Mouse (Mus musculus) forebrain, embryonic 10.5 days (tissue): ENCODE measurements around the gene Ttyh1. TPM values are rescaled to one million over a fixed set of nuclear protein-coding genes. Genes with fewer than 3 reads are reported as not detected.
"Not testable (repeated sequence)": the region's sequence is repeated elsewhere in the genome, so short reads cannot be mapped to it uniquely, and the experiment has no call there.

ENCODE experiments used
- DNase-seq: peaks from one replicate; pipeline ENCODE4 v3.0.0-alpha.2; 2017; ENCODE audit warnings: low spot score; ENCODE audit errors: extremely low spot score
- H3K27ac ChIP-seq: fragments of 300-500 bp; sonication (generic); 2 replicates; pipeline ENCODE4 v1.5.1; 2016; ENCODE audit warnings: mild to moderate bottlenecking
- H3K27me3 ChIP-seq: fragments of 300-500 bp; sonication (generic); 2 replicates; pipeline ENCODE4 v1.6.1; 2016; ENCODE audit warnings: mild to moderate bottlenecking; ENCODE audit not compliant: poor library complexity, severe bottlenecking
- H3K36me3 ChIP-seq: fragments of 300-500 bp; sonication (generic); replicated peaks from 2 replicates; pipeline ENCODE4 v1.6.1; 2016; ENCODE audit warnings: mild to moderate bottlenecking, moderate library complexity
- H3K4me1 ChIP-seq: fragments of 300-500 bp; sonication (generic); 2 replicates; pipeline ENCODE4 v1.6.1; 2016
- H3K4me3 ChIP-seq: fragments of 300-500 bp; sonication (generic); 2 replicates; pipeline ENCODE4 v1.5.1; 2016; ENCODE audit warnings: mild to moderate bottlenecking, moderate library complexity
- H3K9me3 ChIP-seq: fragments of 300-500 bp; sonication (generic); 2 replicates; pipeline ENCODE4 v1.6.1; 2016; ENCODE audit warnings: mild to moderate bottlenecking, moderate library complexity
- WGBS: fragments of 180-500 bp; shearing (Covaris S2); methylation state at CpG from one replicate; pipeline ENCODE4 v1.1.7; 2016; 5-methylcytosine and 5-hydroxymethylcytosine counted together
- polyA plus RNA-seq: library from polyadenylated mRNA; unstranded; fragments of >200 nt; fragmentation: Nextera tagmentation; extraction: Ambion mirVana; gene quantifications from 2 replicates; pipeline ENCODE4 v1.2.1, GENCODE M21; 2016

Gene Ttyh1
- polyA plus RNA-seq, 1 experiment from 2014 or later, result 33.0 TPM

DNA sequence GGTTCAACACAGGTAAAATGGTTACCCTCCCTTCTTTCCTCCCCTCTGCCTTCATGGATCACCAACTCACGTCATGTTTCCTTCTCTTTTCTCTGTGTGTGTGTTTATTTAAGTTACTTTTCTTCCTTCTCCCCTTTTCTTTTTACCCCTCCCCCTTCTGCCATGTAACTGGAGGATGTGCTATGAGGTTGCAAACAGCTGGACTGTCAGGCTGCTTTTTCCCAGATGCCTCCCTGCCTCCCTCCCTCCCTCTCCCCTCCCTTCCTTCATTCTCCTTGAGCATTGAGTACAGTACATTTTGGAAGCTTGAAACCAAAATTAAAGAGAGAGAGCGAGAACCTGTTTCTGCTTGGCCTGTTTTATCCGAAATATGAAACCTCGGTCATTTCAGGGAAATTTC is 28.6 kb downstream of the Ttyh1 start:
- Histone ChIP-seq H3K27me3 (peaks cover 30% of the 10 kb centered on the region), H3K9me3 (0 out of 2 replicates have a peak, but pooled peaks cover 3% of the 10 kb centered on the region), H3K36me3 (peaks cover 57% of the 10 kb centered on the region), H3K27ac (no peak overlapping the region), H3K4me1 (peaks cover 33% of the 10 kb centered on the region), H3K4me3 (peak overlapping the region; percentile 75; the same call in 1 of the 2 replicates)
- DNase-seq, result no peak
- WGBS, result 93% methylated on average over 4 of the region's 4 CpGs

- H3K27me3 ChIP-seq, result peaks cover 30% of the 10 kb centered on the region
- peaks cover 50% of the 10 kb centered on the region for H3K36me3 ChIP-seq
- no peak for DNase-seq
- WGBS, result 29% methylated on average over 18 of the region's 18 CpGs
- H3K4me1 ChIP-seq, result peaks cover 33% of the 10 kb centered on the region
- H3K27ac ChIP-seq, result peak overlapping the region; percentile 84
- 0 out of 2 replicates have a peak, but pooled peaks cover 3% of the 10 kb centered on the region for H3K9me3 ChIP-seq
- H3K4me3 ChIP-seq, result peak overlapping the region; percentile 75
These were observed 29.4 kb downstream of the Ttyh1 start for GRCm38 (mm10) chr7:4148341-4149208.

GRCm38 (mm10) chr7:4149209-4150054 is 30.2 kb downstream of the Ttyh1 start:
- peak overlapping the region; percentile 84 for H3K27ac ChIP-seq
- 0 out of 2 replicates have a peak, but pooled peaks cover 3% of the 10 kb centered on the region for H3K9me3 ChIP-seq
- WGBS, result 1% methylated on average over 64 of the region's 64 CpGs
- H3K36me3 ChIP-seq, result peaks cover 41% of the 10 kb centered on the region
- H3K4me3 ChIP-seq, result peak overlapping the region; percentile 75
- peaks cover 33% of the 10 kb centered on the region for H3K4me1 ChIP-seq
- peak; percentile 60 for DNase-seq
- H3K27me3 ChIP-seq, result peaks cover 30% of the 10 kb centered on the region

DNA sequence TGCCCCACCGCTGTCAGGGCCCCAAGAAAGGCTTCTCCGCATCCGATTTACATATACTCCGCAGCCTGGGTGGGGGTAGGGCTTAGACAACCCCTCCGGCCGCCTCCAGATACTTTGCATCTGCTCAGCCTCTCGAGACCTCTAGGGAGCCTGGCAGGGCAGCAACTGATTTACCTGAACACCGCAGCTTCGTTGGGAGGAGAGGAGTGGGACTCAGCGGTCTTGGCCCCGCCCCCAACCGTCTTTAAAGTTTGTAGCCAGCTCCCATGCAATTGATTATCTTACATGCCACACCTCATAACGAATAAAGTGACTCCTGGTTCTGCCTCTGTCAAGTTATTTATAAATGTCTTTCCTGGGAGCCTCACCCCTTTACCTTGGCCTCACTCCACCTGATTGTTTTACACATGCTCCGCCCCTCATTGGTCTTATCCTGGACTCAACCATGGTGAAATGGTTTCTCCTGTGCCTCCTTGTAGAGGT is 30.9 kb downstream of the Ttyh1 start, which contains the start of gene Leng9:
Gene Leng9, minus strand, starts transcription at position 316 of the 483 bp plus-strand sequence.
- Histone ChIP-seq H3K36me3 (peaks cover 35% of the 10 kb centered on the region), H3K27ac (peak within 1 kb of the TSS; percentile 84), H3K4me3 (peak within 1 kb of the TSS; percentile 75), H3K4me1 (peaks cover 35% of the 10 kb centered on the region), H3K9me3 (0 out of 2 replicates have a peak, but pooled peaks cover 3% of the 10 kb centered on the region), H3K27me3 (peaks cover 30% of the 10 kb centered on the region)
- peak; percentile 34 for DNase-seq
- WGBS, result 2% methylated on average over 14 of the region's 14 CpGs

- Histone ChIP-seq H3K27me3 (peaks cover 30% of the 10 kb centered on the region), H3K9me3 (0 out of 2 replicates have a peak, but pooled peaks cover 3% of the 10 kb centered on the region), H3K36me3 (peaks cover 28% of the 10 kb centered on the region), H3K27ac (no peak overlapping the region), H3K4me1 (peaks cover 35% of the 10 kb centered on the region), H3K4me3 (peak overlapping the region; percentile 75)
- WGBS, result 9% methylated on average over 14 of the region's 14 CpGs
- DNase-seq, result no peak
These were observed 31.6 kb downstream of the Ttyh1 start for GRCm38 (mm10) chr7:4150811-4151221.

- DNase-seq, result no peak
- 0 out of 2 replicates have a peak, but pooled peaks cover 3% of the 10 kb centered on the region for H3K9me3 ChIP-seq
- 20% methylated on average over 22 of the region's 22 CpGs for WGBS
- H3K27ac ChIP-seq, result no peak overlapping the region
- H3K27me3 ChIP-seq, result peaks cover 30% of the 10 kb centered on the region
- peak overlapping the region; percentile 75 for H3K4me3 ChIP-seq
- H3K4me1 ChIP-seq, result peaks cover 35% of the 10 kb centered on the region
- peaks cover 23% of the 10 kb centered on the region for H3K36me3 ChIP-seq
These were observed 32.0 kb downstream of the Ttyh1 start for GRCm38 (mm10) chr7:4151241-4151640.

- WGBS, result 79% methylated on average over 5 of the region's 5 CpGs
- no peak for DNase-seq
- Histone ChIP-seq H3K9me3 (0 out of 2 replicates have a peak, but pooled peaks cover 3% of the 10 kb centered on the region), H3K27ac (no peak overlapping the region), H3K27me3 (peaks cover 30% of the 10 kb centered on the region), H3K4me3 (no peak overlapping the region), H3K36me3 (no peaks in the 10 kb centered on the region), H3K4me1 (peaks cover 23% of the 10 kb centered on the region)
These were observed 35.1 kb downstream of the Ttyh1 start for GRCm38 (mm10) chr7:4154356-4154755.

- H3K4me3 ChIP-seq, result no peak overlapping the region
- no peak for DNase-seq
- H3K9me3 ChIP-seq, result 0 out of 2 replicates have a peak, but pooled peaks cover 3% of the 10 kb centered on the region
- no peaks in the 10 kb centered on the region for H3K36me3 ChIP-seq
- 40% methylated on average over 4 of the region's 4 CpGs for WGBS
- peaks cover 19% of the 10 kb centered on the region for H3K4me1 ChIP-seq
- H3K27me3 ChIP-seq, result peaks cover 29% of the 10 kb centered on the region
- H3K27ac ChIP-seq, result no peak overlapping the region
These were observed 35.8 kb downstream of the Ttyh1 start for GRCm38 (mm10) chr7:4154976-4155375.

GRCm38 (mm10) chr7:4161596-4161995 is 42.4 kb downstream of the Ttyh1 start:
- 94% methylated on average over 4 of the region's 4 CpGs for WGBS
- H3K4me1 ChIP-seq, result peaks cover 29% of the 10 kb centered on the region
- DNase-seq, H3K27ac ChIP-seq, H3K4me3 ChIP-seq, H3K36me3 ChIP-seq, H3K27me3 ChIP-seq, H3K9me3 ChIP-seq: not testable (repeated sequence)

DNA sequence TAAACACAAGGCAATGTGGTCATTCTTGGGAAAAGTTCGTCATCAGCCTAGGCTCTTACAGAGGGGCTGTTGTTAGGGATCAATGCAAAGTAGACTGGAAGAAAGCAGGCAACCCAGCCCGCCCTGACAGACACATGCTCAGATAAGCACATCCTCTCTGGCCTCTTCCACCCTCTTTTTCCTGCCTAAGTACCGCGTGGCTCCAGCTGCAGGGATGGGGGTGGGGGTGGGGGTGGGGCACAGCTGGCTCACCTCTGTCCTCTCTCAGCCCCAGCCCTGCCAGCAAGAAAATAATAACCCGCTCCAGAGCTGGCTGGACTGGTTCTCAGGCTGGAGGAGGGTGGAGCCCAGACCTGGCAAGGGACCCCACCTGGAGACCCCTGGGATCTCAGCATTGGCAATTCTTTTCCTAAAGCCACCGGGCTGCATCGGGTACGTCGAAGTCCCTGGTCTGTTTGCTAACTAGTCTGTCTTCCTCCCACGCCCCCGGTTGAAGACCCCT is 44.4 kb downstream of the Ttyh1 start:
- no peak for DNase-seq
- peak overlapping the region; percentile 80 for H3K27ac ChIP-seq

DNA sequence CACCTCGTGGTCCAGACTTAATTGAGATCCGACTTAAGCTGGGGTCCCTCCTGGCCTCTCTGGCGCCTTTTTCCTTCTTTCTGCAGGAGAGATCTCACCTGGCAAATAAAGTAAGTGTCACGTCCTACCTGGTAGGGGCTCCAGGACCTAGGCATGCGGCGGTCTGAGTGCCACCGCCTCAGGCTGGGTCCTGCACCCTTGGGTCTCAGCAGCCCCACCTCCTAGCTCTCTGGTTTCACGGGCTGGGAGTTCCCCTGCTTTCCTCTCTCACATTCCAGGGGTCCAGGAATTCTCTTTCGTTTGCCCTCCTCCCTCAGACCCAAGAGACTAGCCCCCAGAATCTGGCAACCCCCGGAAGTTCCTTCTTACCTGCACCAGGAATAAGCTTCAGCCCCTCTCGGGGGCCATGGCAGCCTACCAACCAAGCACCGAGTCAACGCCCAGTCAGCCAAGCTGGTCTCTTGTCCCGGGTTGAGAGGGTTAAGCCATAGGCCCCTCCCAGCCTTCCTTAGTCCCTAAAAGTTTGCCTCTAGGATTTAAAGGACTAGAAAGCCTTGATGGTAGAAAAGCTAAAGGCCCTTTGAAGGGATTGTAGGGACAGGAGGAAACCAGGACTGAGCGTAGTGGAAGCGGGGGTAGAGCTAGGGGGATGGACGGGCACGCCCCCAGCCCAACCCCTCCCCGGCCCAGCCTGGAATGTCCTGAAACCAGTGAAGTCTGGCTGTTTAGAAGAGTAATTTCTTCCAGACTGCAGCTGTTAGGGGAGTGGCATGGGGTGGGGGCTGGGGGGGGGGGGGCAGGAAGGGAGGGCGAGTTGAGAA is 45.1 kb downstream of the Ttyh1 start, which contains the start of gene Cdc42ep5:
Gene Cdc42ep5, minus strand, starts transcription at position 771 of the 821 bp plus-strand sequence.
- Histone ChIP-seq H3K4me1 (peaks cover 33% of the 10 kb centered on the region), H3K4me3 (peak within 1 kb of the TSS; percentile 57), H3K27ac (peak within 1 kb of the TSS; percentile 80), H3K36me3 (no peaks in the 10 kb centered on the region), H3K9me3 (no peaks in the 10 kb centered on the region), H3K27me3 (no peaks in the 10 kb centered on the region)
- WGBS, result under 1% methylated on average over 19 of the region's 20 CpGs
- peak; percentile 64 for DNase-seq

More for the DNA sequence above, 44.4 kb downstream of the Ttyh1 start:
- Histone ChIP-seq H3K4me1 (peaks cover 33% of the 10 kb centered on the region), H3K36me3 (no peaks in the 10 kb centered on the region), H3K9me3 (no peaks in the 10 kb centered on the region), H3K4me3 (peak overlapping the region; percentile 57), H3K27me3 (no peaks in the 10 kb centered on the region)
- WGBS, result 2% methylated on average over 11 of the region's 11 CpGs
